Mouse (Mus musculus): ENCODE measurements around the gene Gdf10. TPM values are rescaled to one million over a fixed set of nuclear protein-coding genes. Genes with fewer than 3 reads are reported as not detected.

The Gdf10 gene
- polyA plus RNA-seq, 1 experiment from 2014 or later = 3.0 TPM

Other genes starting within 250 kb of the Gdf10 start
- gene Gdf2, start 17.5 kb downstream of the Gdf10 start, polyA plus RNA-seq (2015; fragmentation: Nextera tagmentation; extraction: Ambion mirVana) = not detected in 2 replicates
- gene Rbp3, start 30.4 kb downstream of the Gdf10 start, polyA plus RNA-seq (2015; fragmentation: Nextera tagmentation; extraction: Ambion mirVana) = not detected in 2 replicates
- 0.15 and 0.20 TPM in 2 replicates for gene Zfp488, start 55.2 kb downstream of the Gdf10 start, polyA plus RNA-seq (2015; fragmentation: Nextera tagmentation; extraction: Ambion mirVana)
- gene Gm30083, start 91.6 kb downstream of the Gdf10 start, polyA plus RNA-seq (2015; fragmentation: Nextera tagmentation; extraction: Ambion mirVana) = not detected in 2 replicates
- not detected in 2 replicates for gene Gm5460, start 93.2 kb downstream of the Gdf10 start, polyA plus RNA-seq (2015; fragmentation: Nextera tagmentation; extraction: Ambion mirVana)
- gene Antxrl, start 129.1 kb downstream of the Gdf10 start, polyA plus RNA-seq (2015; fragmentation: Nextera tagmentation; extraction: Ambion mirVana) = not detected in 2 replicates
- 0.37 TPM in 1 of 2 replicates, not detected in the other for gene Anxa8, start 162.4 kb downstream of the Gdf10 start, polyA plus RNA-seq (2015; fragmentation: Nextera tagmentation; extraction: Ambion mirVana)
- not detected in 2 replicates for gene A630023A22Rik, start 179.2 kb downstream of the Gdf10 start, polyA plus RNA-seq (2015; fragmentation: Nextera tagmentation; extraction: Ambion mirVana)
- gene Npy4r, start 228.9 kb downstream of the Gdf10 start, polyA plus RNA-seq (2015; fragmentation: Nextera tagmentation; extraction: Ambion mirVana) = 0.11 TPM in 2 replicates